Mouse (Mus musculus) heart, postnatal 25 days (tissue): ENCODE results near the gene St3gal4. TPM values are rescaled to one million over a fixed set of nuclear protein-coding genes. Genes with fewer than 3 reads are reported as not detected.

ENCODE experiments used
- DNase-seq: peaks from one replicate; pipeline ENCODE4 v3.0.0; 2022; ENCODE audit warnings: low spot score
- intact Hi-C: fragments of 180-260 bp; cut with DNase I; formaldehyde crosslinking; loops from one replicate; pipeline ENCODE4 v1.15.1; 2025
- total RNA-seq, 2 experiments: library from RNA; stranded (reverse); gene quantifications; 2 replicates each; pipeline ENCODE4 v1.2.3; 2021

Gene St3gal4
- total RNA-seq, 2 experiments from 2014 or later: 33.2 to 34.1 TPM

- DNase-seq: no peak
- intact Hi-C loops: no loop called here
These were observed 12.7 kb upstream of the St3gal4 start for GRCm38 (mm10) chr9:35131637-35132397.

GRCm38 (mm10) chr9:35128995-35129418 is 9.9 kb upstream of the St3gal4 start:
- DNase-seq: no peak
- intact Hi-C loops: no loop called here

DNA sequence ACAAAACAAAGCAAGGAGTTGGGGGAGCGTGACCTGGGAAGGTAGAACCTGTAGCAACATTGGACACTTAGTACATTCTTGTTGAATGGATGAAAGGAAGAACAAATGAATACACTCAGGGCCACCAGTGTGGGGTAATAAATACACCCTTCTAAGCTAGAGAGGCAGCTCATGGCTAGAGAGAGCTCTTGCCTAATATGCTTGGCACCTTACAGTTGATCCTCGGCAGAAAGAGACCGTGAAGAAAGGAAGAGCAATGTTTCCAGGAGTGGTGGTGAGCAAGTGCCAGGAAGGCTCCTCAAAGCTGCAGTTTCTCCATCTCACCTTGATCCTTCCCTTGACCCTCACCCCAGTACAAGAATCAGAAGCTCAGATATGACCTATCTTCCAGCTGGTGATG is 9.5 kb upstream of the St3gal4 start:
- DNase-seq: no peak

GRCm38 (mm10) chr9:35127561-35127960 is 8.5 kb upstream of the St3gal4 start:
- intact Hi-C loops: no loop called here
- no peak for DNase-seq

More for the DNA sequence above, 9.5 kb upstream of the St3gal4 start:
- intact Hi-C loops: no loop called here

DNA sequence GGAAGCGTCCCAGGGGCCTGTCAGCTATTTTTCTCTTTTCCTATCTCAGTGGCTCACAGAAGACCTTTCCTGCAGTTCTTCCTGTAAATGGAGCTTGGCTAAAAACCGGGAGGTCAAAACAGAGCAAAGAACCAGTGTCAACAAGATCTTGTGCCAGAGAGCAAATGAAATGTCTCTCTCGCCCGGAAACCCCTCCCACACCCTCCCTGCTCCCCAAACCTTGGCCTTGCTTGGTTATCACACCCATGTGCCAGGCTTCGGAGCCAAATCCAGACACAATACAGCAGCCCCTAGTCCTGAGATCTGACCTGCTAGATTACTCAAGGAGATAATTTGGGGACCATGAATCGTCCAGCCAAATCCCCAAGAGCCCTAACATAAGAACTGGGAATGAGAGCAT is 8.1 kb upstream of the St3gal4 start:
- intact Hi-C loops: no loop called here
- no peak for DNase-seq

- DNase-seq: no peak
- intact Hi-C loops: no loop called here
These were observed 5.5 kb upstream of the St3gal4 start for GRCm38 (mm10) chr9:35124678-35124955.

DNA sequence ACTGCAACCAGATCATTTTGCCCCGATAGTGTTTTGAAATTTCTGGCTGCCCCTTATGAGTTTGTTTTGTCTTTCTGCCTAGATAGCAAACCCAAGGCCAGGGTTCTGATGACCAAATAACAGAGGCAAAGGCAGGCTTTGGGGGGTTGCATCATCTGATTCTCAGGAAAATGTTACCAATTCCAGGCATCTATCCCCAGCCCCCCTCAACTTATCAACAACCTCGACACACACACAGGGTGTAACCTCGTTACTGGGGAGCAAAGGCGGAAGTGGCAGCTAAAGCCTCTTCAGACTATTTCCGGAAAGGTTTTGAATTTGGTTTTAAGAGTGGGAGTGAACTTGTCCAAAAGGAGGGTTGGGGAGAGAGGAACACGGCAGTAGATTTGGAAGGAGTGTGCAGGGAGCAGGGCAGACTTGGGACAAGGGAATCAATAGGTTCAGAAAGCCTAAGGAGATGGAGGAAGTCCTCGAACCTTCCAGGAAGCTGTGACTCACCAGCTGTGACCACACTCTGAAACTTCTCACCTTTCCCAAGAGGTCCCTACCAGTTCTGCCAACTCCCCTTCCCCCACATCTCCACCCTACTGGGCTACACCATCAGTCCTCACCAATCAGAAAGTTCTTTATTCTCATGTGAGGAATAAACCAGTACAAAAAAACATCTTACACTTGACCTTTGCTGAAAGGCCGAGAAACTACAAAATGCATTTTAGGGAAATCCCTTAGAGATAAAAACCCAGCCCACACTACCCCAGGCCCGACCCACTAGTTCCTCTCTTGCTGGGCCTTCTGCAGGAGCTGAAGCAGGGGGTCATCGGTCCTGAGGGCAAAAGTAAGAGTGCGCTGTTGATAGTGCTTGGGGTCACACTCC is 5.0 kb upstream of the St3gal4 start:
- no peak for DNase-seq
- intact Hi-C loops: no loop called here

GRCm38 (mm10) chr9:35123456-35123803 is 4.4 kb upstream of the St3gal4 start:
- no peak for DNase-seq
- intact Hi-C loops: no loop called here

- intact Hi-C loops: no loop called here
- DNase-seq: no peak
These were observed 3.6 kb upstream of the St3gal4 start for GRCm38 (mm10) chr9:35122551-35123266.

GRCm38 (mm10) chr9:35118563-35118962 is 505 bp downstream of the St3gal4 start:
- DNase-seq: no peak
- intact Hi-C loops: loop anchor here (5.0 kb wide), 1 partner anchor 44 kb away; no protein-coding TSS in a partner anchor

DNA sequence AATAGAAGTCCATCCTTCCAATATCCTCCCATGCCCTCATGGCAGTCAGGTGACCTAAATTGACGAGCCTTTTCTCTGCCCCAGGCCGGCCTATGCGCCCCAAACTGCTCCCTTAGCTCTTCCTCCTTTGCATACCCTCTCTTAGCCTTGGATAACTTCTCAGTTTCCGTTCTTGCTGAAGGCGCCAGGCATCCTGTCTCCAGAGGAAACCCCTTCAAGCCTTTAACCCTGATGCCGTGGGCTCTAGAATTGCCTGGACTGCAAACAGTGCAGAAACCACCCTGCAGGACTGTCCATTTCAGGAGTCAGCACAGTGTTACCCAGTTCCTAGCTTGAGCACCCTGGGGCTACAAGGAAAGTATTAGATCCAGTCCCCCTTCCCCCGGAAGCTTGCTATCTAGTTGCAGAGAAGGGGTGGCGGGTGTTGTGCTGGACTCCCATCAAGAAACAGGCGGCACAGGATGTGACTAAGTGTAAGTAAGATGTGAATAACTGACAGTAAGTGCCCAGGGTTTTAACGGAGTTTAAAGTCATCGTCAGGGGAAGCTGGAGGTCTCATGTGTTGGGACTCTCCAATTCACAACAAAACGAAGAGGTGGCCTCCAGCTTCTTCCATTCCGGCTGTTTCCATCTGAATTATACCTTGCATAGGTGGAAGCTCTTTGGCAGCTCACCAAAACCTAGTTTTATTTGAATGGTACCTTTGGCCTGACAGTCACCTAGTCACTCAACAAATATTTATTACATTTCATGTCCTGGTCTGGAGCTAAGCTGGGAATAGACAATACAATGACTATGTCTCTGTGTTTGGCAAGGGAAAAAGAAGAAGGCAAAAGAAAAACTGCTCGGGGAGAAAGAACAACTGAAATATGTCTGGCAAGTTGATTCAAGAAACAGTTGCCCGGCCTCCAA is 1.4 kb downstream of the St3gal4 start:
- intact Hi-C loops: loop anchor here (2.0 to 5.0 kb wide), 2 partner anchors 45 to 79 kb away; no protein-coding TSS in a partner anchor
- DNase-seq: peak; percentile 54

DNA sequence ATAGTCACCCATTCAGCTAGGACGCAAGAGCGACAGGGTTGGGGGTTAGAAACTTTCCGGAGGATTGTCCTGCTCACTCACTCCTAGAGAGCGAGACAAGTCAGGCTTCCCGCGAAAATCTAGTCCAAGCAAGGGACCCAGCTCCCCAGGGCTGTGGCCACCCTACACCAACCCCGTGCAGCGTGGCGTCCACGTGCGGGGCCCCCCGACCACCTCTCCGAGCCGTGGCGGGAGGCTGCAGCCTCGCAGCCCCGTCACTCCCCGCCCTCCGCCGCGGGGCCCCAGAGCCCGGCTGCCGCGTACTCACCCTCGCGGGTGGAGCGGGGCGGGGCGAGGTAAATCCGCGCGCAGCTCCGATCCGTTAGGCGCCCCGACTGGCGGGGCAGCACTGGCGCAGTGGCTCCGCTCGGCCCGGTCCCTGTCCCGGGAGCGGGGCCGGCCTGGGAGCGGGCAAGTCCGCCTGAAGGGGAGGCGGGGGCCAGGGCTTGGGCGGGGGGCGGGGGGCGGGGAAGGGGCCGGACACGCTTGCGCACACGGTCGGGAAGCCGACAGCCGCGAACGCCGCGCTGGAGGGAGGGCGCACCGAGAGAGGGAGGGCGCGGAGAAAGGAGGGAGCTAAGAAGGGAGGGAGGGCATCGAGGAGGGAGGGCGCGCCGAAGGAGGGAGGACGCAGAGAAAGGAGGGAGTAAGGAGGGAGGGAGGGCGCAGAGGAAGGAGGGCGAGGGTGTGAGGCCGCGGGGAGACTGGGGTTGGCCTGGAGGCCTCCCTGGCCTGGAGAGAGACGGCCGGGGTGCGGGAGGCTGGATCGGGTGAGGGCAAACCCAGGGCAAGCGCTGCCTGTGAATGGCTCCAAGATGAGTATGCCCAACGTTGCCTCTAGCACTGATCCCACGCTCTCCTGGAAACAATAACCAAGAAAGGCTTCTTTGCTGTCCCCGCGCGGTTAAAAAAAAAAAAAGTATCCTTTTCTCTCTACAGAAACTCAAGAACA is 2.4 kb downstream of the St3gal4 start:
- intact Hi-C loops: loop anchor here (2.0 to 5.0 kb wide), 2 partner anchors 46 to 78 kb away; no protein-coding TSS in a partner anchor
- DNase-seq: peak; percentile 77

DNA sequence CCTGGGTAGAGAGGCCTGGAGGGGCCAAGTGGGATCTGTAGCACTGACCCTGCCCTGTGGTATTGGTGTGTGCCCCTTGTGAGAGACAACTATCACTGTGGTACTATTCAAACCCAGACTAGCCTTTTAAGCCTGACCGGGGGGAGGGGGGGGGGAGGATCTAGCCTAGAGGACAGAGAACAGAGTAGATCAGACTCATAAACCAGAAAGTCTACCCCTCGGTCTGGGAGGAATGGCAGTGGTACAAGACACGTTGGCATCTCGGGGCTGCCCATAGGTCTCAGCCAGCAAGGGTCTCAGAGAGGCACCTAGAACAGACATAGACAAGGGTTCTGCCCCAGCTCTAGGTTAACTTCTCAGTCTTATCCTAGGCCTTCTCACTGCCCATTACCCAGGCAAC is 3.3 kb downstream of the St3gal4 start:
- DNase-seq: no peak
- intact Hi-C loops: loop anchor here (2.0 to 5.0 kb wide), 2 partner anchors 46 to 77 kb away; no protein-coding TSS in a partner anchor

GRCm38 (mm10) chr9:35115299-35115698 is 3.8 kb downstream of the St3gal4 start:
- intact Hi-C loops: loop anchor here (5.0 kb wide), 1 partner anchor 47 kb away; no protein-coding TSS in a partner anchor
- no peak for DNase-seq

DNA sequence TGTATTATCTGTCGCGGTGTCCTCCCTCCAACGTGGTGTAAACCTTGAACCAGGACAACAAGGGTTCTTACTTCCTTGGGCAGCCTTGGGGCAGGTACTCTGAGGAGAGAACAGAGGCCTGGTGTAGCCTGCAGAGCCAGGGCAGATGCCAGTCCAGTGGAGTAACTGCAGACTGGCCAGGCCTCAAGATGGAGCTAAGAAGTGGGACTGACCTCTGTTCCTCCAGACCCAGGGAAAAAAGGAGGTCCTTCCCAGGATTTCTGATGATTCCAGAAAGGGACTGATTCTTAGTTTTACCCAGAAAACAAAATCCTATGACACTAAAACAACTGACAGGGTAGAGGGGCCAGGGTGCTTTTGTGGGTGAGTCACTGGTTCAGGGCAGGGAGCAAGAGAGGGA is 4.8 kb downstream of the St3gal4 start:
- DNase-seq: no peak
- intact Hi-C loops: no loop called here

GRCm38 (mm10) chr9:35111941-35112595 is 7.0 kb downstream of the St3gal4 start:
- peak; percentile 62 for DNase-seq
- intact Hi-C loops: no loop called here

- intact Hi-C loops: no loop called here
- no peak for DNase-seq
These were observed 7.6 kb downstream of the St3gal4 start for GRCm38 (mm10) chr9:35111446-35111845.

- DNase-seq: no peak
- intact Hi-C loops: no loop called here
These were observed 8.5 kb downstream of the St3gal4 start for GRCm38 (mm10) chr9:35110567-35110966.
